Mouse (Mus musculus): ENCODE results near the gene Vsig10. TPM values are rescaled to one million over a fixed set of nuclear protein-coding genes. Genes with fewer than 3 reads are reported as not detected.
"Not testable (repeated sequence)": the region's sequence is repeated elsewhere in the genome, so short reads cannot be mapped to it uniquely, and the experiment has no call there.

Vsig10 gene
- polyA plus RNA-seq, 1 experiment, result 7.5 TPM

GRCm38 (mm10) chr5:117314587-117315428, 4.1 kb upstream of the Vsig10 start:
- TF ChIP-seq POLR2A (IDR thresholded peaks at IDR 0.05; ENCODE audit: low read depth, low read length), result no peak
- TF ChIP-seq CTCF (IDR thresholded peaks at IDR 0.05; ENCODE audit: borderline replicate concordance, insufficient read depth, low read length), result no peak
- H3K4me1 ChIP-seq (ENCODE audit: control insufficient read depth, insufficient read depth, low read length), result peaks cover 3% of the 10 kb centered on the region; the same call in 1 of the 2 replicates
- no peak overlapping the region for H3K27ac ChIP-seq (ENCODE audit: insufficient read depth, low read length)
- no peak overlapping the region for H3K4me3 ChIP-seq (ENCODE audit: insufficient read depth, low read length)

DNA sequence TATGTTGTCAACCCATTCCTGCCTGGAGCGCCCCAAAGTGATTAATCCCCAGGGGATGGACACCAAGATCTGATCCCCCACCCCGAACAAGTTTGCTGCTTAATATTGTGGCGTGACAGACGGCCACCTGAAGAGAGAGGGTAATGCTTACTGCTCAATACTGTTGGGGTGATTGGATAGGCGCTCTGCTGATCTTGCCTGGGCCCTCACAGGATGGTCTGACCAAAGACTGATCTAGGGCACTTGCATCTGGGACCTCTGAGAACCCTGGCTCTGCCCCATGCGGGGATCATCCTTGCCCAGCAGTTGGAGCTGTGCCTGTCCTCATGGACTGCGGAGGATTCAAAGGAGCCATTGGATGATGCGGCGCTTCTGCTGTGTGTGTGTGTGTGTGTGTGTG, 4.9 kb downstream of the Vsig10 start:
- Histone ChIP-seq H3K27ac (ENCODE audit: insufficient read depth, low read length) (no peak overlapping the region), H3K4me1 (ENCODE audit: control insufficient read depth, insufficient read depth, low read length) (no peaks in the 10 kb centered on the region), H3K4me3 (ENCODE audit: insufficient read depth, low read length) (no peak overlapping the region)
- no peak for TF ChIP-seq CTCF (IDR thresholded peaks at IDR 0.05; ENCODE audit: borderline replicate concordance, insufficient read depth, low read length)
- no peak for TF ChIP-seq POLR2A (IDR thresholded peaks at IDR 0.05; ENCODE audit: low read depth, low read length)

GRCm38 (mm10) chr5:117326408-117326807, 7.5 kb downstream of the Vsig10 start:
- TF ChIP-seq POLR2A (IDR thresholded peaks at IDR 0.05; ENCODE audit: low read depth, low read length) (no peak), CTCF (IDR thresholded peaks at IDR 0.05; ENCODE audit: borderline replicate concordance, insufficient read depth, low read length) (no peak)
- H3K4me1 ChIP-seq (ENCODE audit: control insufficient read depth, insufficient read depth, low read length), result no peaks in the 10 kb centered on the region
- H3K4me3 ChIP-seq (ENCODE audit: insufficient read depth, low read length), result no peak overlapping the region
- H3K27ac ChIP-seq (ENCODE audit: insufficient read depth, low read length), result no peak overlapping the region

- Histone ChIP-seq H3K4me1 (ENCODE audit: control insufficient read depth, insufficient read depth, low read length) (no peaks in the 10 kb centered on the region), H3K4me3 (ENCODE audit: insufficient read depth, low read length) (no peak overlapping the region), H3K27ac (ENCODE audit: insufficient read depth, low read length) (no peak overlapping the region)
- TF ChIP-seq POLR2A (IDR thresholded peaks at IDR 0.05; ENCODE audit: low read depth, low read length), result no peak
- TF ChIP-seq CTCF (IDR thresholded peaks at IDR 0.05; ENCODE audit: borderline replicate concordance, insufficient read depth, low read length), result no peak
Measured at GRCm38 (mm10) chr5:117330457-117330856, 11.6 kb downstream of the Vsig10 start.

DNA sequence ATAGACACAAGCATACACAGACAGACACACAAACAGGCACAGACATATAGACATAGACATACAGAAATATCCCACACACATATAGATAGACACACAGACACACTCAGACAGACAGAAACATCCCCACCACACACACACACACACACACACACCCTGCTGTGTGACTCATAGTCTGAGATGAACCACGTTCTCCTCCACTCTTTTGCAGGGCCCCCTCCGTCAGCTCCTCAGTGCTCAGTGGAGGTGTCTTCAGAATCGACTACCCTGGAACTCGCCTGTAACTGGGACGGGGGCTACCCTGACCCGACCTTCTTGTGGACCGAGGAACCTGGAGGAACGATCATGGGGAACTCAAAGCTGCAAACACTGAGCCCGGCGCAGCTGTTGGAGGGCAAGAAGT, 19.1 kb downstream of the Vsig10 start:
- H3K27ac ChIP-seq (ENCODE audit: insufficient read depth, low read length), result no peak overlapping the region
- TF ChIP-seq POLR2A (IDR thresholded peaks at IDR 0.05; ENCODE audit: low read depth, low read length), result no peak
- no peak overlapping the region for H3K4me3 ChIP-seq (ENCODE audit: insufficient read depth, low read length)
- H3K4me1 ChIP-seq (ENCODE audit: control insufficient read depth, insufficient read depth, low read length), result no peaks in the 10 kb centered on the region

- no peak overlapping the region for H3K4me3 ChIP-seq (ENCODE audit: insufficient read depth, low read length)
- no peaks in the 10 kb centered on the region for H3K4me1 ChIP-seq (ENCODE audit: control insufficient read depth, insufficient read depth, low read length)
- no peak for TF ChIP-seq POLR2A (IDR thresholded peaks at IDR 0.05; ENCODE audit: low read depth, low read length)
- no peak for TF ChIP-seq CTCF (IDR thresholded peaks at IDR 0.05; ENCODE audit: borderline replicate concordance, insufficient read depth, low read length)
- no peak overlapping the region for H3K27ac ChIP-seq (ENCODE audit: insufficient read depth, low read length)
Measured at GRCm38 (mm10) chr5:117338503-117338902, 19.6 kb downstream of the Vsig10 start.

- TF ChIP-seq POLR2A (IDR thresholded peaks at IDR 0.05; ENCODE audit: low read depth, low read length) (no peak), CTCF (IDR thresholded peaks at IDR 0.05; ENCODE audit: borderline replicate concordance, insufficient read depth, low read length) (no peak)
- Histone ChIP-seq H3K27ac (ENCODE audit: insufficient read depth, low read length) (no peak overlapping the region), H3K4me1 (ENCODE audit: control insufficient read depth, insufficient read depth, low read length) (no peaks in the 10 kb centered on the region), H3K4me3 (ENCODE audit: insufficient read depth, low read length) (no peak overlapping the region)
Measured at GRCm38 (mm10) chr5:117340081-117340480, 21.2 kb downstream of the Vsig10 start.

DNA sequence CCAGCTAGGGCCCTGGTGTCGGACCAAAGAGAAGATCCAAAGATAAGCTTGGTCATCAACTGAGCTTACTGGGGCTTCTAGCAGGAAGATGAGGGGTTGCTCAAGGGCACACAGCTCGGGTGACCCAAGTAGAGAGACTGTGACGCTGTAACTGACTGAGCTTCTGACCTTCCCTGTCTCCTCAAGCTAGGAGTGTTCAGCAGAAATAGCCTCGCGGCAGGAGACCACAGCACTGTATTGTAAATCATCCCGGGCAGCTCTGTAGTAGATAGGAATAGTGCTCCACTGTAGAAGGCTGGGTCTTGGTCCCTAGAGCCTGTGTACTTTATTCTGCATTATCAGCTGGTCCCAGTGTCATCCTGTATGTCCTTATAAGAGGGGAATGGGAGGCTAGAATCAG, 23.0 kb downstream of the Vsig10 start:
- Histone ChIP-seq H3K4me1 (ENCODE audit: control insufficient read depth, insufficient read depth, low read length) (no peaks in the 10 kb centered on the region), H3K27ac (ENCODE audit: insufficient read depth, low read length) (no peak overlapping the region), H3K4me3 (ENCODE audit: insufficient read depth, low read length) (no peak overlapping the region)
- TF ChIP-seq CTCF (IDR thresholded peaks at IDR 0.05; ENCODE audit: borderline replicate concordance, insufficient read depth, low read length) (no peak), POLR2A (IDR thresholded peaks at IDR 0.05; ENCODE audit: low read depth, low read length) (no peak)

- H3K27ac ChIP-seq (ENCODE audit: insufficient read depth, low read length); H3K4me1 ChIP-seq (ENCODE audit: control insufficient read depth, insufficient read depth, low read length); H3K4me3 ChIP-seq (ENCODE audit: insufficient read depth, low read length): not testable (repeated sequence)
Measured at GRCm38 (mm10) chr5:117344496-117344895, 25.6 kb downstream of the Vsig10 start.

- TF ChIP-seq CTCF (IDR thresholded peaks at IDR 0.05; ENCODE audit: borderline replicate concordance, insufficient read depth, low read length) (no peak), POLR2A (IDR thresholded peaks at IDR 0.05; ENCODE audit: low read depth, low read length) (no peak)
- no peaks in the 10 kb centered on the region for H3K4me1 ChIP-seq (ENCODE audit: control insufficient read depth, insufficient read depth, low read length)
- no peak overlapping the region for H3K27ac ChIP-seq (ENCODE audit: insufficient read depth, low read length)
- no peak overlapping the region for H3K4me3 ChIP-seq (ENCODE audit: insufficient read depth, low read length)
Measured at GRCm38 (mm10) chr5:117345432-117345976, 26.6 kb downstream of the Vsig10 start.
